Mouse (Mus musculus): ENCODE data around the gene 5330417H12Rik. TPM values are rescaled to one million over a fixed set of nuclear protein-coding genes. Genes with fewer than 3 reads are reported as not detected.
A peak's percentile ranks its signal among the peaks of the same experiment; 100 is the strongest.

Gene 5330417H12Rik
- not detected for total RNA-seq (2021)
- long read RNA-seq, experiment 1 = 0 reads
- long read RNA-seq, experiment 2 = 0 reads

DNA sequence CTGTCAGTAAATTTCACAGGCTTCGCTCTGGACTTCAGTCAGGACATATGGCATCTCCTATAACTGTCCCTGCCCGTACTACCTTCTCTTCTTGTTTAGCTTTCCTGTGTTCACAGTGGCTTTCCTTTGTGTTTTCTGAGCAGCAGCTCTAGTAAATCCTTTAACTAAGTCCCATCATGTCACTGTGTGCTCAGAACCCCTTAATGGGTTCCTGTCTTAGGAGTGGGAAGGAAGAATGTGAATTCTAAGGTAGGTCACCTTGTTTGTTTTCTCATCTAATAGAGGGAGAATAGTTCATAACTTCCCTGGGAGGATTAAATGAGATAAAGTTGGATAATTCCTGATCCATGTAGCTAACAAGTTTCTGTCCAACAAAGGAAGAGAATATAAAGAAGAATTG, at the start of gene 5330417H12Rik:
TSS of gene 5330417H12Rik (minus strand) at position 101 of the 400 bp plus-strand sequence.
- TF ChIP-seq CTCF (conservative IDR thresholded peaks at IDR 0.05) = no peak
- no peak within 1 kb of the TSS for H3K4me3 ChIP-seq
- H3K27ac ChIP-seq = no peak within 1 kb of the TSS
- DNase-seq (ENCODE audit: low spot score in 2 of 2) = no peak

DNA sequence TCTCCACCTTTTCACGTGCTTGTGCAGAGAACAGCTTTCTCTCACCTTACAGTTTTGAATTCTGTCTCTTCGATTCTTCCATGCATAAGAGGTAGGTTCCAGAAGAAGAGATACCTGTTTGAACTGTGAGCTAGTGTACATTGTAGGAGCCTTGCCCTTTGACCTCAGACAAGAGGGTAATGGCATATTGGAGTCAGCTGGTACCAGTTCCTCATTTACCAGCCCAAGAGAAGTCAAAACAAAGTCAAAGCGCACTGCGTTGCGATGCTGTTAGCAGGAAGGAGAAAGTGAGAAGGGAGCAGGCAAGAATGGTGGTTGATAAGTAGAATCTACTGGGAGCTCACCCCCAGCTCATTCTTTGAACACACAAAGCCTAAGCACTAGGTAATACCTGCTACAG, 43.6 kb upstream of the 5330417H12Rik start:
- no peak for TF ChIP-seq CTCF (conservative IDR thresholded peaks at IDR 0.05)
- Histone ChIP-seq H3K27ac (no peak overlapping the region), H3K4me3 (no peak overlapping the region)
- no peak for DNase-seq (ENCODE audit: low spot score in 2 of 2)

DNA sequence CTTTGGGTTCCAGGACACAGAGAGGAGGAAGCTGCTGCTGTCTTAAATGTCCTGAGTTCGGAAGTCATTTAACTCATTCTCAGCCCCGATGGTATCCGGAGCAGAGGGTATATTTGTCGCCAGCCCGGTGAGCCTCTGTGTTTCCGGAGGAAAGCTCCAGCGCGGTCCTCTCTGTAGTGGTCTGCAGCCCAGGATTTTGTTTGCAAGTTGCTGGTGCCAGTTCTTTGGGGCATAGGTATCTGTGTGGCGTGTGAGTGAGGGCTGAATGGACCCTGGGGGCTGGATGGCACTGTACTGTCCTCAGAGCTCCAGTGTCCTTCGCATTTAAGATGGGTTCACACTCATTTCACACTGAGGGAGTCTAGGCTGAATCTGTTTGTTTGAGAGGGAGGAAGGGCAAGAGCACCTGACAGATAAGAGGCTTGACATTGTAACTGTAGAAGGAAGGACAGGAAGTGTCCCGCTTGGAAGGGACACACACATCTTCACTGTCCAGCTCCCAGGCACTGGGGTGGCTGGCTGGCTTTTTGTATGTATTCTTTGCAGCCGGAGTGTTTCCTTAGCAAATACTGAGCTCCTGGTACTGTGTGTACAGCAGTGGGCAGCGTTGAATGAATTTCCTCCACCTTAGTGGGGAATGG, 41.4 kb upstream of the 5330417H12Rik start:
- DNase-seq (ENCODE audit: low spot score in 2 of 2) = no peak
- H3K4me3 ChIP-seq = peak overlapping the region; percentile 50
- no peak for TF ChIP-seq CTCF (conservative IDR thresholded peaks at IDR 0.05)
- H3K27ac ChIP-seq = peak overlapping the region; percentile 87

DNA sequence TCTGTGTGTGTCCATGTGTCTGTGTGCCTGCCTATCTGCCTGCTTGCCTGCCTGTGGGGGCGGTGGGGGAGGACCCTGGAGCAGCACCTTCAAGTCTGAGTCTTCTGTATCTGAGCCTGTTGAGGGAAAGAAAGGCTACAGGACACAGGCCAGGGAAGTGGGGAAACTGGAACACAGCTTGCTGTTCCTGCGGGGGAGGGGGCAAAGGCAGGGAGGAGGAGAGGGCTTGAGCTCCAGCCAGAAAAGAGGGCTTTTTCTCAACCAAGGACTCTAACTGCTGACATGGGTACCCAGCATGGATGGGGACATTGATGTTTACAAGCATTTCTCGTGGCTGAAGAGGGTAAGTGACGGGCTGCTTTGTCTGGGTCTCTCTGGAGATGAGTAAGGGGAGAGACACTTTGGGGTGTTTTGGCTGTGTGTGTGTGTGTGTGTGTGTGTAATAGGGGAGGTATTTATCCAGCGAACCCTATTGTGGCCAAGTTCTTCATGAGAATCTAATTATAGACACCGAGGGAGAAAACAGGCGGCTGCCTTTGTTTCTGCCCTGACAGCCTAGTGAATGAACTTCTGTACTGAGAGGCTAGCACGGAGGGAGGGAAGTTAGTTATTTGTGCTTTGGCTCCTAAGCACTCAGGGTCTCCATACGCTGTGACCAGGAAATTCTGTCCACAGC, 40.8 kb upstream of the 5330417H12Rik start:
- peak overlapping the region; percentile 50 for H3K4me3 ChIP-seq
- peak overlapping the region; percentile 87 for H3K27ac ChIP-seq
- peak; percentile 27 to 35 for DNase-seq (ENCODE audit: low spot score in 2 of 2)
- no peak for TF ChIP-seq CTCF (conservative IDR thresholded peaks at IDR 0.05)

DNA sequence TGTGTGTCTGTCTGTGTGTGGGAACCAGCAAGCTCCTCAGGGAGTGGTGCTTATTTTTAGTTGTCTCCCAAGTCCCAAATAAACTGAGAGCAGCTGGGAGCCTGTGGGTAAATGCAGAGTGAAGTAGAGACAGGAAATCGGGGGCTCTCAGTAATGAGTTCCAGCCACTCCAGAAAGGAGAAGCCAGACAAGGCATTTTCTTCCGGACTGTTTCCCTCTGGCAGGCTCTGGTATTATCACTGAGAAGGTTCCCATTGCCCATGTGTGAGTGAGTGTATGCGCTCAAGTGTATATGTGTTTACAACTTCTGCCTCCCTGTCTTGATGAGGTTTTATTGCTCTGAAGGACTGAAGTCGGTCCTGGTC, 40.2 kb upstream of the 5330417H12Rik start:
- no peak for TF ChIP-seq CTCF (conservative IDR thresholded peaks at IDR 0.05)
- no peak for DNase-seq (ENCODE audit: low spot score in 2 of 2)
- peak overlapping the region; percentile 87 for H3K27ac ChIP-seq
- H3K4me3 ChIP-seq = no peak overlapping the region; the same call in 1 of the 2 replicates

DNA sequence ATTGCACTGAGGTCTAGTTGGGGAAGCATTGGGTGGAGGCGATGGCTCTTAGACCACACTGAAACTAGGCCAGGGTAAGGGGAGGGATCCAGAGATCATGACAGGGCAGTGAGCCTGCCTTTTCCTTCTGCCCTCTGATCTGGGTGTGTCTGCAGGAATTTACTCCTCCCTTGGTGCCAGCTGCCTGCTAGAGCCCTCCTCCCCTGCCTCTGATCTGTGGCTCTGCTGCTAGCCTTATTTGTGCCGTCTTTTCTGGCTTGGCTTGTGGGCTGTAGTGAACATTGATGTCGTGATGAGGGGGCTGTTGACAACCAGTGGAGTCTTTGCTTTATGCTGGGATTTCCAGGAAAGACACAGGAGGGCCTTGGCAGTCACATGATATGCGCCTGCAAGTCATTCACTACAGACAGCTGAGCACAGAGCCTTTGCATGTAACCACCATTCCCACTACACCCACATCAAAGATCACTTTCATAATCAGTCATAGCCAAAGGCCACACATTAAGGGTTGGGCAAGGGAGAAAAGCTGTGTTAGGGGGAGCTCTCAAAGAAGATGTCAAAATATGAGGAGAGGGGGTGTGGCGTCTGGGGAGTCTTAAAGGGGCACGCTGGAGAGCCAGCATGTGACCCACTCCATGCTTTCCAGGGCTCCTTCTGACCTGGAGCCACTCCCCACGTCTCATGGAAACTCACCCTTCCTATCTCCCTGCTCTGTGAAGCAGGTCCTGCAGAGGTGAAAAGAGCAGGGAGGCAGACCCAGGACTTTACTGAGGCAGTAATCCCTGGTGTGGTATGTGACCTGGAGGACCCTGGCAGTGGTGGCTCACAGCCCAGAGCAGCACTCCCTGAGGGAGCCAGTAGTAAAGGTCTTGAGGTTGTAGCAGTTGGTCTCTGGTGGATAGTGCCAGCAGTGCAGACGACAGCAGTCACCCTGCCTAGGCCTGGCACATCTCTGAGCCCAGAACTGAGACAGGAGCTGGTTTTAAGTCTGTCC, 39.4 kb upstream of the 5330417H12Rik start:
- no peak overlapping the region; the same call in 1 of the 2 replicates for H3K4me3 ChIP-seq
- TF ChIP-seq CTCF (conservative IDR thresholded peaks at IDR 0.05) = 0 out of 2 replicates have a peak, but pooled peaks have one; percentile 1
- DNase-seq (ENCODE audit: low spot score in 2 of 2) = no peak
- H3K27ac ChIP-seq = peak overlapping the region; percentile 87

DNA sequence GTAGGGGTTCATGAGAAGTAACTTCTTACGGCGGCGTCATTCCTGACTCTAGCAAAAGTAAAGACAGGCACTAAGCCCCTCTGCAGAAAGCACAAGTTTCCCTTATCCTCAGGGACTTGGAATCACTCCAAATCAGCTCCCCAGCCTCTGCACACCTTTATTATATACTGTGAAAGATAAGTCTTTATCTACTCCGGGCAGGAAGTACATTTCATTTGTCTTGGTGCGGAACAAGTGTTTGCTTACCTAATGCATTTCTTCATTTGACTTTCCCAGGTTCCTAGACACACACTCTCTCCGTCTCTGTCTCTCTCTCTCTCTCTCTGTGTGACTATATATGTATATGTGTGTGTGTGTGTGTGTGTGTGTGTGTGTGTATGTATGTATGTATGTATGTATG, 38.7 kb upstream of the 5330417H12Rik start:
- no peak for TF ChIP-seq CTCF (conservative IDR thresholded peaks at IDR 0.05)
- DNase-seq (ENCODE audit: low spot score in 2 of 2) = no peak
- Histone ChIP-seq H3K4me3 (no peak overlapping the region), H3K27ac (no peak overlapping the region; the same call in 1 of the 2 replicates)

DNA sequence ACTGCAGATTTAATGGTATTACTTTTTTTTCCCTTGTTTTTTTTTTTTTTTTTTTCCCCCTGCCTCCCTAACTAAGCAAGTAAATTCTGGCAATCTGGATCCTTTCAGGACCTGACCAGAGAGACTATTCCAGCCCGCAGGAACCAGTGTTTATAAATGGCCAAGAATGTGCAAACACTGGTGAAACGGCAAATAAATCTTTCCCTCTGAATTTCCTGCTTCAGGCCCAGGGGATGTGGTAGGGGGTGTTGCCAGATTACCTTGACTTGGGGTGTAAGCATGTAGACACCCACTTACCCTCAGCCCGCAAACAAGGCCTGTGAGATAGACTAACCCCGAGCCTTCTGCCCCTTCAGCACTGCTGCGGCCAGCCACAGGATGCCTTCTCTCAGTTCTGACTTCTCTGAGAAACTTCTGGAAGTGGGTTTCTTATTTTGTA, 36.9 kb upstream of the 5330417H12Rik start:
- TF ChIP-seq CTCF (conservative IDR thresholded peaks at IDR 0.05) = no peak
- DNase-seq (ENCODE audit: low spot score in 2 of 2) = no peak
- Histone ChIP-seq H3K27ac (no peak overlapping the region), H3K4me3 (no peak overlapping the region)

DNA sequence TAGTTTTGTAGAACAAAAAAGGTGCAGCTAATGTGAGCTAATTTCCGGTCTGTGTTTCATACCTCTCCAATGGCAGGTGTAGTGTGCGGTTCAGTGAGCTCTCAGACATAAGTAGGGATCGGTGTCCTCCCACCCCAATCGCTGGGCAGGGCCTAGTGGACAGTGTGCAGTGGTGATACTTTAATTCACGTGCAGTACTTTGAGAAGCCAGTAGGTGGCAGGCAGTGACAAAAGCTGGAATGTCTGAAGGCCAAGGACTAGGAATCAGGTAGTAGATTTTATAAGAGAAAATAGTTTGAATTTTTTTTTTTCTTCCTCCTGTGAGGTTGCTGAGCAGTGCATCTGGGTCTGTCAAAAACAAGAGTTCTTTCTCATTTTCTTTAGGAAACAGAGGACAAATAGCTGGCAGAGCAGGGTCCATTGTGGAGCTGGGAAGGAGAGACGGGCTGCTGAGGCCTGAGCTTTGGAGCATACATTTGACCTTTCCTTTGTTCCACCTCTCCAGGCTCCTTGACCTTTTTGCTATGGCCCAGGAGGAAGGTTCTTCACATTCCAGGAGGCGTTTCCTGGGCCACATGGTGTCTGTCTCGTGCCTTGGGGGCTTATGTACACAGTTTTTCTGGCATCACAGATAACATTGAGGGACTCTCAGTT, 36.4 kb upstream of the 5330417H12Rik start:
- TF ChIP-seq CTCF (conservative IDR thresholded peaks at IDR 0.05) = peak; percentile 91
- Histone ChIP-seq H3K4me3 (no peak overlapping the region), H3K27ac (no peak overlapping the region)
- peak; percentile 68 to 70 for DNase-seq (ENCODE audit: low spot score in 2 of 2)

DNA sequence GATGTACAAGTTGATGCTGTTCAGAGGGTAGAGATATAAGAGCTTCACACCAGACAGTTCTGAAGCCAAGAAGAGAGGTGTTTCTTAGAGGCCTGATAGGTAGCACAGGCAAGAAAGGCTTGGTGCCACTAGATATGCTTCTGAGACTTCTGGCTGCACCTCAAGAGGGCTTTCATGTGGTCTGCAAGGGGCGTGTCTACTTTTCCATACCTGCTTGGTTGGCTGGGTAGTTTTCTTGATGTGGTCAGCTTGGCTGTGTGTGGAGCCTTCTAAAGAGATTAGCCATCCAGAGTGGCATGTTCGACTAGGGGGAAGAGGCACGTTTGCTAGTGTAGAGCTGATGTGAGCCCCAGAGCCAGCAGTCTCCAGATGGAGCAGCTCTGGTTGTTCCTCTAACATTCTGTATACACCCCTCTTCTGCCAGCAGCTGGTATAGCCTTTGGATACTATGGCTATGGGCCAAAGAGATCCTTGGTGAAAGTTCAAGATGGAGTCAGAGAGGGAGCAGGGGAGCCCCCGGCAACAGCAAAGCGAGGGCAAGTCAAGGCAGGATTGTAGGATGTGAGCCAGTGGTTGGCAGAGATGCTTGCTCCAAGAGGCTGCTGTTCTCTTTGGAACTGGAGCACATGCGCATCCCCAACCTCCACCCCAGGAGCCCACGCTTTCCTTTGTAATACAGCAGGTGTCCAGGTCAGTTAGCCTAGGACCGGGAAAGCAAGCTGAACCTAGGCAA, 34.4 kb upstream of the 5330417H12Rik start:
- H3K27ac ChIP-seq = no peak overlapping the region
- DNase-seq (ENCODE audit: low spot score in 2 of 2) = no peak
- no peak overlapping the region for H3K4me3 ChIP-seq
- TF ChIP-seq CTCF (conservative IDR thresholded peaks at IDR 0.05) = no peak

DNA sequence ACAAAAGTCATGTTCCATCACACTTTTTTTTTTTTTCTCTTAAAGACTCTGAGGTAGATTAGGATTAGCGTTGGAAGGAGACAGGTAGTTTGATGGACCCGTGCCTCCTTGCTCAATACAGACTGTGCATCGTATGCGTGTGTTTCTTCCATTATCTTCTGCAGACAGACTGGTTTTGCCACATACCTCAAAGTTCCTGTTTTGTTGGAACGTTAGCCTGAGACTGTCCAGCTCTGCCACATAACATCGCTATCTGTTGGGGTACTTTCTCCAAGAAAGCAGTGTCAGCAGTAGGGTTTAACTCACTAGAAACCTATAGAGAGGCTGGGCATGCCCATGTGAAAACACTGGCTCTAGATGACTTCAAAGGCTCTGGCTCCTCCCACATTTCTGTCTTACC, 31.5 kb upstream of the 5330417H12Rik start:
- no peak overlapping the region for H3K27ac ChIP-seq
- no peak for TF ChIP-seq CTCF (conservative IDR thresholded peaks at IDR 0.05)
- no peak overlapping the region for H3K4me3 ChIP-seq
- no peak for DNase-seq (ENCODE audit: low spot score in 2 of 2)

DNA sequence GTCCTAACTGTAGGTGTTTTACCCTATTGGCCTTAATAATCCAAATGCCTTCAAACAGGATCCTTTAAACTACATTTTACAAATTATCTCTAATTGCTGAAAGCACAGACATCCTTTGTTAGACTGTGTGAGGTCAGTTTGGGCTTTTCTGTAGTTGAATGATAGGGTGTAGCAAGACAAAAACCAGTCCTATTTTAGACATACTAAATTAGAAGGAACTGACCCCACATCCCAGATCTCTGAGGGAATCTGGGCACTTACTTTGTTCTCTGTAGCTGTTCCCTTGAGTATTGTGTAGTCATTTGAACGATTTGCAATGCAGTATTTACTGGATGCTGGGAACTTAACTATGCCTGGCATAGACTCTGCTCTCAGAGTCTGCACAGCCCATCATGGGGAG, 26.9 kb upstream of the 5330417H12Rik start:
- no peak overlapping the region for H3K4me3 ChIP-seq

More for the DNA sequence above, 26.9 kb upstream of the 5330417H12Rik start:
- H3K27ac ChIP-seq = no peak overlapping the region
- DNase-seq (ENCODE audit: low spot score in 2 of 2) = no peak
- no peak for TF ChIP-seq CTCF (conservative IDR thresholded peaks at IDR 0.05)
